9 mouse cellular contexts compared by ENCODE assay signal in the genomic region with DNA sequence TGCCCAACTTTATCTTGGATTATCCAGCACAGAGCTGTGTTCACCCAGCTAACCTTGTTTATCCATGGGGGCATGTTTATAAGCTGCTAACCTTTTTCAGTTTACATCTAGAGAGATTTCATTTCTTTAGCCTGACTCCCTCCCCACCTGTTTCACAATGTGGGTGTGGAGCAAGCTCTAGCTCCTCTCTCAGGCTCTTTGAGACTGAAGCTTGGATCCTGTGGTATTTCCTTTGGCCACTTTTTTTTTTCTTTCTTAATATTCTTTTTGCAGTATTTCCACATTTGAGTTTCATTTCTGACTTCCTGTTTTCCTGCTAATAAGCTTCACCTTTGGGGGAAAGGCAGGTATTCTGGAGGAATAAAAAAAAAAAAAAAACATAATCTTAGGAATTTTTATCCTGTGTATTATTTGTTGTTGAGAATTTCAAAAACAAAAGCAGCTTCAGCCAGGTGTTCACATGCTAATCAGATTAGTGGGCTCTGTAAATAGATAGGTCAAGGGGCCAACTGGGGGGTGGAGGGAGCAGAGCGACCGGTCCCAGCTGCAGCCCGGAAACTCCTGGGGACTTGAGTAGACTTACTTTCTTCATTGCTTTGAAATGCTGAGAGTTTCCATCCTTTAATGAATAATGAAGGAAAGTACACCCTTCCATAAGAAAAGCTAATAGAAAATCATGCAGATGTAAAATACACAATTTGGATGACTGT. TPM values are rescaled to one million over a fixed set of nuclear protein-coding genes. Genes with fewer than 3 reads are reported as not detected.
DNase-seq lines count a peak whose midpoint lies in the region; ATAC-seq and TF ChIP-seq lines count a peak whose summit lies in the region.
"Had no signal": no experiment of that assay in that cellular context is flagged by ENCODE, and none has a peak within 500 bp of the region (broad histone marks: within the 10 kb centered on the region; RNA-seq: fewer than 3 reads in every experiment).

No protein-coding gene starts in this region.

- no peaks in the 10 kb centered on the region for H3K9me3 ChIP-seq in lung, embryonic 14.5 days (ENCODE audit: low read depth, low read length)
- no peaks in the 10 kb centered on the region for H3K9me3 ChIP-seq in stomach, embryonic 16.5 days (replicated peaks; ENCODE audit: control insufficient read depth, low read length)

- intact Hi-C loops in left cerebral cortex, postnatal 14 days (cut with DNase I): loop anchor here (5.0 kb wide), 2 partner anchors 111 to 124 kb away; no protein-coding TSS in a partner anchor

- 44% methylated on average over 3 of the region's 3 CpGs for WGBS in lung, embryonic 14.5 days
- 56% methylated on average over 3 of the region's 3 CpGs for WGBS in stomach, embryonic 16.5 days

- peaks cover 14% of the 10 kb centered on the region for H3K36me3 ChIP-seq in lung, embryonic 14.5 days (ENCODE audit: insufficient read depth)
- H3K36me3 ChIP-seq in stomach, embryonic 16.5 days (ENCODE audit: control insufficient read depth, insufficient read depth, low read length): no peaks in the 10 kb centered on the region

- no peak for ATAC-seq in lung, embryonic 14.5 days (ENCODE audit: insufficient read depth)
- ATAC-seq in stomach, embryonic 16.5 days (ENCODE audit: insufficient read depth, low FRiP score): no peak

- H3K4me3 ChIP-seq in lung, embryonic 14.5 days (ENCODE audit: low read depth, low read length): peak overlapping the region; percentile 70; the same call in 1 of the 2 replicates
- H3K4me3 ChIP-seq in stomach, embryonic 16.5 days (replicated peaks; ENCODE audit: low read length): peak overlapping the region; percentile 13; the same call in 1 of the 2 replicates

- no peak overlapping the region for H3K27ac ChIP-seq in lung, embryonic 14.5 days (ENCODE audit: low read depth)
- no peak overlapping the region for H3K27ac ChIP-seq in stomach, embryonic 16.5 days (ENCODE audit: low read length)

- no peak overlapping the region for H3K9ac ChIP-seq in lung, embryonic 14.5 days
- no peak overlapping the region for H3K9ac ChIP-seq in stomach, embryonic 16.5 days (ENCODE audit: low read length)

- H3K4me1 ChIP-seq in lung, embryonic 14.5 days (ENCODE audit: insufficient read depth): peaks cover 10% of the 10 kb centered on the region; the same call in 1 of the 2 replicates
- 0 out of 2 replicates have a peak, but pooled peaks cover 2% of the 10 kb centered on the region for H3K4me1 ChIP-seq in stomach, embryonic 16.5 days (ENCODE audit: control insufficient read depth, insufficient read depth, low read length)

- no peak for TF ChIP-seq CTCF in lung, embryonic 14.5 days (IDR thresholded peaks at IDR 0.05; ENCODE audit: low read depth)

- H3K27me3 ChIP-seq in lung, embryonic 14.5 days (ENCODE audit: insufficient read depth, low read length): no peaks in the 10 kb centered on the region
- 0 out of 2 replicates have a peak, but pooled peaks cover 3% of the 10 kb centered on the region for H3K27me3 ChIP-seq in stomach, embryonic 16.5 days (ENCODE audit: control insufficient read depth, insufficient read depth, low read length)

- H3K4me2 ChIP-seq in lung, embryonic 14.5 days: peak overlapping the region; percentile 75
- peak overlapping the region; percentile 68 for H3K4me2 ChIP-seq in stomach, embryonic 16.5 days (ENCODE audit: low read depth, low read length)

- DNase-seq in embryo, embryonic 10.5 days (ENCODE audit: low spot score): peak; percentile 21
- no peak for DNase-seq in embryo, embryonic 10 days (ENCODE audit: low spot score)
- DNase-seq in lung, embryonic 14.5 days: no peak
- DNase-seq in lung, postnatal 4 days: no peak
- peak; percentile 9 for DNase-seq in lung, postnatal 10 days
- DNase-seq in left cerebral cortex, adult 9 months (ENCODE audit: low spot score in 2 of 2): no peak
- no peak for DNase-seq in left cerebral cortex, postnatal 14 days (ENCODE audit: low spot score in 2 of 2)
- DNase-seq: cerebellum, adult 9-11 months had no signal

RNA-seq across cellular contexts. Expression of a gene that starts 3.5 kb away (rescaled TPM):
- polyA plus RNA-seq in lung, embryonic 14.5 days (2014; fragmentation: Nextera tagmentation; extraction: Ambion mirVana): 11.7 and 13.6 TPM in 2 replicates
- polyA plus RNA-seq in stomach, embryonic 16.5 days (2015; fragmentation: Nextera tagmentation; extraction: Ambion mirVana): 10.4 and 12.2 TPM in 2 replicates
- total RNA-seq in left cerebral cortex, postnatal 14 days (2021): 10 to 100 TPM; 23.3 to 24.1 TPM

Comparison
In these comparisons a context has a peak if more than half of its experiments do, and no peak if none do; other contexts are left out.
1. DNase-seq: peak in embryo, embryonic 10.5 days (single experiment) and lung, postnatal 10 days (single experiment); none in embryo, embryonic 10 days (single experiment), lung, embryonic 14.5 days (single experiment), lung, postnatal 4 days (0 of 2), left cerebral cortex, adult 9 months (0 of 2) and left cerebral cortex, postnatal 14 days (0 of 2).